Mouse (Mus musculus): Measurements from ENCODE around the gene Foxp2. TPM values are rescaled to one million over a fixed set of nuclear protein-coding genes. Genes with fewer than 3 reads are reported as not detected.

The Foxp2 gene
- polyA plus RNA-seq, 1 experiment = not detected

GRCm38 (mm10) chr6:15028488-15028887 is 127.3 kb downstream of the Foxp2 start:
- no peak overlapping the region for H3K4me3 ChIP-seq (ENCODE audit: insufficient read depth, low read depth, low read length)
- TF ChIP-seq CTCF (IDR thresholded peaks at IDR 0.05; ENCODE audit: insufficient read depth, low read depth, low read length) (no peak), POLR2A (IDR thresholded peaks at IDR 0.05; ENCODE audit: insufficient read depth, low read depth, low read length) (no peak)
- 94% methylated on average over 3 of the region's 3 CpGs for WGBS
- H3K27ac ChIP-seq (ENCODE audit: insufficient read depth, low read depth, low read length) = no peak overlapping the region
- H3K4me1 ChIP-seq (ENCODE audit: control insufficient read depth, insufficient read depth, low read length) = no peaks in the 10 kb centered on the region

GRCm38 (mm10) chr6:15029446-15030125 is 128.4 kb downstream of the Foxp2 start:
- H3K4me1 ChIP-seq (ENCODE audit: control insufficient read depth, insufficient read depth, low read length) = no peaks in the 10 kb centered on the region
- no peak overlapping the region for H3K27ac ChIP-seq (ENCODE audit: insufficient read depth, low read depth, low read length)
- WGBS = 78% methylated on average over 7 of the region's 7 CpGs
- H3K4me3 ChIP-seq (ENCODE audit: insufficient read depth, low read depth, low read length) = no peak overlapping the region
- no peak for TF ChIP-seq POLR2A (IDR thresholded peaks at IDR 0.05; ENCODE audit: insufficient read depth, low read depth, low read length)
- TF ChIP-seq CTCF (IDR thresholded peaks at IDR 0.05; ENCODE audit: insufficient read depth, low read depth, low read length) = no peak

GRCm38 (mm10) chr6:15063246-15063645 is 162.1 kb downstream of the Foxp2 start:
- no peak overlapping the region for H3K27ac ChIP-seq (ENCODE audit: insufficient read depth, low read depth, low read length)
- no peak for TF ChIP-seq POLR2A (IDR thresholded peaks at IDR 0.05; ENCODE audit: insufficient read depth, low read depth, low read length)
- H3K4me1 ChIP-seq (ENCODE audit: control insufficient read depth, insufficient read depth, low read length) = no peaks in the 10 kb centered on the region
- WGBS = 65% methylated on average over 1 of the region's 1 CpGs
- H3K4me3 ChIP-seq (ENCODE audit: insufficient read depth, low read depth, low read length) = no peak overlapping the region

- TF ChIP-seq CTCF (IDR thresholded peaks at IDR 0.05; ENCODE audit: insufficient read depth, low read depth, low read length) (no peak), POLR2A (IDR thresholded peaks at IDR 0.05; ENCODE audit: insufficient read depth, low read depth, low read length) (no peak)
- WGBS = 83% methylated on average over 1 of the region's 1 CpGs
- no peak overlapping the region for H3K27ac ChIP-seq (ENCODE audit: insufficient read depth, low read depth, low read length)
- no peak overlapping the region for H3K4me3 ChIP-seq (ENCODE audit: insufficient read depth, low read depth, low read length)
- no peaks in the 10 kb centered on the region for H3K4me1 ChIP-seq (ENCODE audit: control insufficient read depth, insufficient read depth, low read length)
Measured at GRCm38 (mm10) chr6:15101548-15101947, 200.4 kb downstream of the Foxp2 start.

- Histone ChIP-seq H3K4me3 (ENCODE audit: insufficient read depth, low read depth, low read length) (no peak overlapping the region), H3K27ac (ENCODE audit: insufficient read depth, low read depth, low read length) (no peak overlapping the region), H3K4me1 (ENCODE audit: control insufficient read depth, insufficient read depth, low read length) (no peaks in the 10 kb centered on the region)
- 72% methylated on average over 5 of the region's 5 CpGs for WGBS
- TF ChIP-seq CTCF (IDR thresholded peaks at IDR 0.05; ENCODE audit: insufficient read depth, low read depth, low read length) (no peak), POLR2A (IDR thresholded peaks at IDR 0.05; ENCODE audit: insufficient read depth, low read depth, low read length) (no peak)
Measured at GRCm38 (mm10) chr6:15120916-15121315, 219.8 kb downstream of the Foxp2 start.

GRCm38 (mm10) chr6:15121339-15121738 is 220.2 kb downstream of the Foxp2 start:
- no peak overlapping the region for H3K27ac ChIP-seq (ENCODE audit: insufficient read depth, low read depth, low read length)
- H3K4me3 ChIP-seq (ENCODE audit: insufficient read depth, low read depth, low read length) = no peak overlapping the region
- no peaks in the 10 kb centered on the region for H3K4me1 ChIP-seq (ENCODE audit: control insufficient read depth, insufficient read depth, low read length)
- TF ChIP-seq CTCF (IDR thresholded peaks at IDR 0.05; ENCODE audit: insufficient read depth, low read depth, low read length) (no peak), POLR2A (IDR thresholded peaks at IDR 0.05; ENCODE audit: insufficient read depth, low read depth, low read length) (no peak)

- WGBS = 98% methylated on average over 2 of the region's 2 CpGs
- Histone ChIP-seq H3K27ac (ENCODE audit: insufficient read depth, low read depth, low read length) (no peak overlapping the region), H3K4me3 (ENCODE audit: insufficient read depth, low read depth, low read length) (no peak overlapping the region), H3K4me1 (ENCODE audit: control insufficient read depth, insufficient read depth, low read length) (no peaks in the 10 kb centered on the region)
- TF ChIP-seq CTCF (IDR thresholded peaks at IDR 0.05; ENCODE audit: insufficient read depth, low read depth, low read length) (no peak), POLR2A (IDR thresholded peaks at IDR 0.05; ENCODE audit: insufficient read depth, low read depth, low read length) (no peak)
Measured at GRCm38 (mm10) chr6:15130142-15130541, 229.0 kb downstream of the Foxp2 start.

- no peaks in the 10 kb centered on the region for H3K4me1 ChIP-seq (ENCODE audit: control insufficient read depth, insufficient read depth, low read length)
- TF ChIP-seq CTCF (IDR thresholded peaks at IDR 0.05; ENCODE audit: insufficient read depth, low read depth, low read length) (no peak), POLR2A (IDR thresholded peaks at IDR 0.05; ENCODE audit: insufficient read depth, low read depth, low read length) (no peak)
- H3K4me3 ChIP-seq (ENCODE audit: insufficient read depth, low read depth, low read length) = no peak overlapping the region
- H3K27ac ChIP-seq (ENCODE audit: insufficient read depth, low read depth, low read length) = no peak overlapping the region
- 83% methylated on average over 1 of the region's 1 CpGs for WGBS
Measured at GRCm38 (mm10) chr6:15142094-15142493, 240.9 kb downstream of the Foxp2 start.

GRCm38 (mm10) chr6:15151619-15152018 is 250.5 kb downstream of the Foxp2 start:
- H3K4me3 ChIP-seq (ENCODE audit: insufficient read depth, low read depth, low read length) = no peak overlapping the region
- no peaks in the 10 kb centered on the region for H3K4me1 ChIP-seq (ENCODE audit: control insufficient read depth, insufficient read depth, low read length)
- no peak overlapping the region for H3K27ac ChIP-seq (ENCODE audit: insufficient read depth, low read depth, low read length)
- TF ChIP-seq POLR2A (IDR thresholded peaks at IDR 0.05; ENCODE audit: insufficient read depth, low read depth, low read length) (no peak), CTCF (IDR thresholded peaks at IDR 0.05; ENCODE audit: insufficient read depth, low read depth, low read length) (no peak)
- WGBS = 41% methylated on average over 3 of the region's 3 CpGs
